Mouse (Mus musculus) megakaryocyte, embryonic 14.5 days (primary cell): Measurements from ENCODE around the gene Ghr.

Experiments used
- FLI1 ChIP-seq: IDR thresholded peaks from 2 replicates; pipeline ENCODE4 v1.6.1; 2012; ENCODE audit warnings: low read length, inconsistent platforms, mixed read lengths
- GATA1 ChIP-seq: IDR thresholded peaks from 3 replicates; pipeline ENCODE4 v1.6.1; 2012; ENCODE audit warnings: mixed read lengths, low read length, inconsistent platforms, borderline replicate concordance

DNA sequence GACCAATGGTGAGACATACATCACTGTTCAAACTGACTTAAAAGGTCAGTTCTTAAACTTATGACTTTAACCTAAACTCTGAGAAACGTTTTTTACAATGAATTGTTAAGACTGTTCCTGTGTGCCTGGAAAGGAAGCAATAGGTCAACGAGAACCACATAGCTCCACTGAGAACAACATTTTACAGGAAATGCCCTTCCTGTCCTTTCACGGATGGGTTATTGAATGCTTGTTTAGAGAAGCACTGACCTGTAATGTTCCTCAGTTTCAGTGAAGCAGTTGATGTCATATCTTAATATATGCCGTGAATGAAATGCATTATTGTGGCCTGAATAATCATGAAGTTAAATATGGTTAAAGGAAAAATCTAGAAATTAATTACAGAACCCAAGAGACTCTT lies 147.7 kb downstream of the Ghr start:
- TF ChIP-seq GATA1 (no peak), FLI1 (no peak)
